Mouse (Mus musculus) adrenal gland, adult 18-20 months (tissue): ENCODE data around the gene Klk7. TPM values are rescaled to one million over a fixed set of nuclear protein-coding genes. Genes with fewer than 3 reads are reported as not detected.

Source experiments
- DNase-seq, 2 experiments: peaks; one replicate each; pipeline ENCODE4 v3.0.0; 2021 to 2022; ENCODE audit warnings: low spot score in 2 of 2
- total RNA-seq, 2 experiments: library from RNA; stranded (reverse); gene quantifications; 1 replicate in 1 of 2; 2 replicates in 1 of 2; pipeline ENCODE4 v1.2.3; 2021

The Klk7 gene
- total RNA-seq, 2 experiments from 2014 or later = not detected

DNA sequence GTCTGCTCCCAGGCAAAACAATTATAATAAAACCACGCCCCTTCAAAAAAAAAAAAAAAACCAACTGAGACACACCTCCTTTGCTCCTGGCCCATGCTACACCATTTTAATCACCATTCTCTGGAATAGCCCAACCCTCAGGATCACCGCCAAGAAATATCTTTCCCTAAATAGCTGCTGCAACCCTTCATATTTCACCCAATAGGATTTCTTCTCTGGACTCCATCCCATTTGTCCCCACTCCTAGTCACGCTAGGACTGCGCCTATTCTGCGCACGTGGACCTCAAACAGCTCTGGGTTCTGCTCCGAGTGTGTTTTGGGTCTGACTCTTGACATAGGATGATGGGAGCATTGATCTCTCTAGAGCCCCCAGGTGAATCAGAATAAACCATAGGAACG is 14.7 kb upstream of the Klk7 start:
- no peak for DNase-seq

DNA sequence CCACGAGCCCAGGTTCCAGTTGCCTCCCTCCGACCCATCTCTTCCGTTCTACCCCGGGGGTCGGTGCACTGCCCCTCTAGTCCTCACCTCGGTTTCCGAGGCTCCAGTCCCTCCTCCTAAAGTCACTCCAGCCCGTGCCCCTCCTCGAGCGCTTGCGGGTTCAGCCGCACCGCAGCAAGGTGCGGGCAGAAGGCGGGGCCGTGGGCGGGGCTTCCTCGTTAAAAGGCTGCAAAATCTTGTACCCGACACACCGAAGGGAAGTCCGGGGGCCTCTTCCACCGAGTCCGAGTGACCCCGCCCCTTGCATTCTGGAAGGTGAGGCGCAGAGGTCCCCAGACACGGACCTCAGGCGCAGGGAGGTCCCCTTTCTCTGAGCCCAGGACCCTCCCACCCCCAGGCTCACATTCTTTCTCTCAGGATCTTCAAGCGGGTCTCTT is 13.7 kb upstream of the Klk7 start, which contains the start of gene Klk8:
Gene Klk8 (plus strand): TSS at position 245 of the 437 bp plus-strand sequence.
- DNase-seq = no peak

DNA sequence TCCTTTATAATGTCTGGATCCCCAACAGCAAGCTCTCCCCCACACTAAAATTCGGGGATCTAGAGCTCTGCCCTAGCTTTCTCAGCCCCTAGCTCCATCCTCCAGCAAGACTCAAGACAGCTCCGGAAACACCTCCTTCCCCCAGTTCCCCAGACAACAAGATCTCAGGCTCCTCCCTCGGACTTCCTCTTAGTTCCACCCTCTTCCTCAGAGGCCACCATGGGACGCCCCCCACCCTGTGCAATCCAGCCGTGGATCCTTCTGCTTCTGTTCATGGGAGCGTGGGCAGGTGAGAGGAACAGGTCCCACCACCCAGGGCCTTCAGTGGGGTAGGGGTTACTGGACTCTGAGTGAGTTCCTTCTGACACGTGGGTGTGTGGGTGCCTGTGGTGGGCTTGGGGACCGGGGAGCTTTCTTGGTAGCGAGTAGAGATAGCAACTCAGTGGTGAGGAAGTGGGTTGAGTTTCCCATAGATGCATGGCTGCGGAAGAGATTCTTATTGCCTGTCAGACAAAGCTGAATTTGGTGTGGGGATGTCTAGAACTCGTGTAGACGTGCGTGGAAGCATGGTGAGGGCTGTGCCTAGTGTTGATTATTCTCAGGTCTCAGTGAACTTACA is 13.1 kb upstream of the Klk7 start:
- no peak for DNase-seq

DNA sequence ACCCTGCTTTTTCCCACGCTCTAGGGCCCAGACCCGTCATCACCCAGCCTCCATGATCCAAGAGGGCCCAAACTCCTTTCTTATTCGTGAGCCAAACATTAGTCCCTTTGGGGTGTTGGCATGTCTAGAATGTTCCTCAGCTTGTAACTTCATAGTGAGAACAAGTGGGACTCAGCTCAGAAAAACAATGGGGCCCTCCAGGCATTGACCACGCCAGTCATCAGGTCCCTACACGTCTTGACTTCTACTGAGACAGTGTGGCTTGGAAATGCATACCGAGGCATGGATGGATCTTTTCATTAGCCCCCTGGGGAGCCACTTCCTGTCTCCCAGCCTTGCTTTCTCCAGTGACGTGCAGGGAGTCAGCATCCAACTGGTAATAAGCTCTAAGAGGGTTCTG is 11.2 kb upstream of the Klk7 start:
- DNase-seq = no peak

DNA sequence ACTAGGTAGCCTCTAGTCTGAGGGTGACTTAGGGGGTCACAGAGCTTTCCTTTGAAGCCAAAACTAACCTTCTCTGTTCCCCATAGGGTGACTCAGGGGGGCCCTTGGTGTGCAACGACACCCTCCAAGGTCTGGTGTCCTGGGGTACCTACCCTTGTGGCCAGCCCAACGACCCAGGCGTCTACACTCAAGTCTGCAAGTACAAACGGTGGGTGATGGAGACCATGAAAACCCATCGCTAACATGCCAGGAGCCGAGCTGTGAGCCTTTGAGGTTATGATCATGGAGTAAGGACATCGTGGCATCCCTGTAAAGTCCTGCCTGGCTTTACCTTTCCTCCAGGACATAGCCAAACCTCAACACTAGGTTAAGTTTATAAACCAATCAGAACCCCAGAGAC is 4.1 kb downstream of the Klk7 start:
- no peak for DNase-seq

DNA sequence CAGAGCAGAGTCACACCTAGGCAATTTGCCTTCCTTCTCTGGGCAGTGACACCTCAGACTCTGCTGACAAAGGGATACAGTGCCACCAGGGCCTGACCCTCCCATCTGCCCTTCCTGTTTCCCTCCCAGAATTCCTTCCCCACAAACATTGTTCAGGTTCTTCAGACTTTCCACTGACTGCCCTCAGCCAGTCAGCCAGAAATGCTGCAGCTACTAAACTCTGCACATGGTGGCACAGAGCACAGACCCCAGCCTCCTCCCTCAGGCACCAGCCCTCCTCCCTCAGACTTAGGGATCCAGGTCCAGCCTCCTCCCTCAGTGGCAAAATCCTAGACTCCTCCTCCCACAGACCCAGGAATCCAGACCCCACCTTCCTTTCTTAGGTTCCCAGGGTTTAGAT is 5.7 kb downstream of the Klk7 start:
- no peak for DNase-seq

DNA sequence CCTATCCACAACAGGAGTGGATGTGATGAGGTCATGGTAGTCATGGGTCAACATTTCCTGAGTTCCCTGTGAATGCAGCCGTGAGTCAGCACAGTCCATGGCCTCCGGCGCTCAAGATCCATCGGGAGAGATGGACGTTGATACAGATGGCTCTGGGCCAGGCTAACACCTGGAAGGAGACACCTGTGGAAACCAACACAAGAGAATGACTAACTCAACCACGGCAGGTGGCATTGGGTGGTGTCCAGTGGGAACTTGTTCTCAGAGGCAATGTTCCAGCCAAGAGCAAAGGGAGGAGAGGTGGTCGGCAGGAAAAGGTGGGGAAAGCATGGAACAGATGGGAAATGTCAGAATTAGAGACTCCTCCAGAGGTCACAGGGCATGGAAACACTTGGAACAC is 10.5 kb downstream of the Klk7 start:
- DNase-seq = no peak

DNA sequence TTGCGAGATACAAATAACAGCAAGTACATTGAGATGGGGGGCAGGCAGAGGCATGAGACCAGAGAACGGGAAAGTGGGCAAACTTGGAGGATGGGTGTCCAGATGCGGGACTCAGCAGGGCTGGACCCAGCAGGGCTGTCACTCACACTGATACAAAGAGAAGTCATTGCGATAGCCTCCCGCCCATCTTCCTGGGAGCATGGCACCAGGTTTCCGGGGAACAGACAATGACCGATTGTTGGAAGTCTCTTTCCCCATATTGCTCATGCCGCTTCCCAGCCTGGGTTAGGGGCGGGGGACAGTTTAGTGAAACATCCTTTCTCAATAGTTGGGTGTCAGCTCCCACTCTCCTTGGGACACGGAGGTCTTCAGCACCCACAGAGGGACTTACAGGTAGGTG is 13.1 kb downstream of the Klk7 start, which contains the start of gene Klk6:
Gene Klk6 (plus strand): TSS at position 301 of the 400 bp plus-strand sequence.
- DNase-seq = no peak

DNA sequence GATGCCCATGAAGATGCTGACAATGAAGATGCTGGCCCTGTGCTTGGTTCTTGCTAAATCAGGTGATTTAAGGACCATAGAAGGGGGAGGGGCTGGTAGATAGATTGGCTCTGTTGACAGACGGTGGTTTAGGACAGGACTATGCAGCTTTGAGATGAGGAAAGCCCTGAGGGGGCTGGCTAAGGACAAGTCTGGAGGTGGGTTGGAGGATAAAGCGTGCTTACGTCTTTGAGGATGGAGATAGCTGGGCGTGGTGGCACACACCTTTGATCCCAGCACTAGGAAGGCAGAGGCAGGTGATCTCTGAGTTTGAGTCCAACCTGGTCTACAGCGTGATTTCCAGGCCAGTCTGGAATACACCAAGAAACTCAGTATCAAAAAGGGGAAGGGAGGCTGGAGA is 15.0 kb downstream of the Klk7 start:
- no peak for DNase-seq

DNA sequence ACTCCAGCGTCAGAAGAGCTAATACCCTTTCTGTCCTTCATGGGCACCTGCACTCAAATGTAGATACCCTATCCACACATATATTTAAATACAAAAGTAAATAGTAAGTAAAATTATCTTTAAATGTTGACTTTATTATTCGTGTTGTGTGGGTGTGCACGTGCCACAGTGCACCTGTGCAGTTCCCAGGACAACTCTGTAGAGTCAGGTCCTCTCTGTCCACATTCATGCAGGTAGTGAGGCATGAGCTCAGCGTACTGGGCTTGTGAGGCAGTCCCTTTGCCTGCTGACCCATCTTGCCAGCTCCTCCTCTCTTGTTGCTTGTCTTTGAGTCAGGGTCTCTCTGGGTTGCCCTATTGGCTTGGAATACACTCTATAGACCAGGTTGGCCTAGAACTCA is 16.6 kb downstream of the Klk7 start:
- DNase-seq = no peak

DNA sequence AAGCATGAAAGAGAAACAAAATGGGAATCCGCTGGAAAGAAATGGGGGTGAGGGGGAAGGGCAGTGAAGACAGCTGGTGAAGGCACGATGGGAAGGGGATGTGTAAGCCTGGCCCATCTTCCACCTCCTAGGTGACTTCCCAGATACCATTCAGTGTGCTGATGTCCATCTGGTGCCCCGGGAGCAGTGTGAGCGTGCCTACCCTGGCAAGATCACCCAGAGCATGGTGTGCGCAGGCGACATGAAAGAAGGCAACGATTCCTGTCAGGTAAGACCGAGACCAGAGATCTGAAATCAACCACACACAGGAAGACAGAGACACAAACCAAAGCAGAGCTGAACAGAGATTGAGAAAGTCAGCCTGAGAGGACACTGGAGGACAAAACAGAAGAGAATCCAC is 17.9 kb downstream of the Klk7 start:
- no peak for DNase-seq

DNA sequence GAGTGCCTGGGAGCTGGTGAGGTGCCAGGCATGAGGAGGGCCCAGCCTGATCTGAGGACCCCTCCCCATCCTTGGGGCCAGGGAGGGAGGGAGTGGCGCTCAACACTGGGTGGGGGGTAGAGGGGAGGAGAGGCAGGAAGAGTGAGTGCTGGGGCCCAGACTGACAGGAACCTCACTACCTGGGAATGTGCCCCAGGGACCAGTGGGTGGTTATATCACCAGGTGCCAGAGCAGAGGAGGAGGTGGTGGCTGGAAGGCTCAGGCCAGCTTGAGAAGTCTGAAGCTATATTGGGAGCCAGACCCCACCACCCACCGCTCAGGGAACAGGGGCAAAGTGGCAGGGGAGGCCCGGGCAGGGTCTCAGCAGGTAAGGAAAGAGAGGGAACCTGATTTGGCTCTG is 30.6 kb downstream of the Klk7 start, which contains the start of gene Klk5:
Gene Klk5 (plus strand): TSS at position 271 of the 400 bp plus-strand sequence.
- DNase-seq = no peak

DNA sequence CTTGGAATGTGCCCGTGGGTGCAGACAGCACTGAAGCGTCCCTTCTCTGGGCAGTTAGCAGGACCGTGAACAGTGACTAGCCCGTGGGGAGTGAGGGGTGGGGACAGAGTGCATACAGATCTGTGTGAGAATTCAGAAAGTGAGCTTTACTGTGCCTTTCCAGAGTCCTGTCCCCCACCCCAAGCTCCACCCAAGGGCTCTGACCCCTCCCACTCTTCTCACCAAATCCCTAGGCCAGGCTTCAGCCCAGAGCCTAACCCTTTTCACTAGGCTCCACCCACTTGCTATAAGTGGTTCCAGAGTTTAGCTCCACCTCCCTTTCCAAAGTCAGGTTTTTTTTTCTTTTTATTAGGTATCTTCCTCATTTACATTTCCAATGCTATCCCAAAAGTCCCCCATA is 32.7 kb downstream of the Klk7 start:
- DNase-seq = no peak

DNA sequence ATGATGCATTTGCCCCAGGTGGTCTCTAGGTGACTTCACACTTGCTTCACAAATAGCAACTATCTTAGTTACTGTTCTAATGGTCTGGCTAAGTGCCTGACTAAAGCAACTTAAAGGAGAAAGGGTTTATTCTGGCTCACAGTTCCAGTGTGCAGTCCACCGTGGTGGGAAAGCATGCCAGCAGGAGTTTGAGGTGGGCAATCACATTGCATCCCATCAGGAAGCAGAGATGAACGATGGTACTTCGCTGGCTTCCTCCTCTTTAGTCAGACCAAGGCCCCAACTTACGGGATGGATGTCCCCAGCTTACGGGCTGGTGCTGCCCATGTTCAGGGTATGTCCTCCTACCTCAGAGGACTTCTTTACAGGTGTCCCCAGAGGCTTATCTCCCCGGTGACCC is 40.5 kb downstream of the Klk7 start:
- DNase-seq = no peak

DNA sequence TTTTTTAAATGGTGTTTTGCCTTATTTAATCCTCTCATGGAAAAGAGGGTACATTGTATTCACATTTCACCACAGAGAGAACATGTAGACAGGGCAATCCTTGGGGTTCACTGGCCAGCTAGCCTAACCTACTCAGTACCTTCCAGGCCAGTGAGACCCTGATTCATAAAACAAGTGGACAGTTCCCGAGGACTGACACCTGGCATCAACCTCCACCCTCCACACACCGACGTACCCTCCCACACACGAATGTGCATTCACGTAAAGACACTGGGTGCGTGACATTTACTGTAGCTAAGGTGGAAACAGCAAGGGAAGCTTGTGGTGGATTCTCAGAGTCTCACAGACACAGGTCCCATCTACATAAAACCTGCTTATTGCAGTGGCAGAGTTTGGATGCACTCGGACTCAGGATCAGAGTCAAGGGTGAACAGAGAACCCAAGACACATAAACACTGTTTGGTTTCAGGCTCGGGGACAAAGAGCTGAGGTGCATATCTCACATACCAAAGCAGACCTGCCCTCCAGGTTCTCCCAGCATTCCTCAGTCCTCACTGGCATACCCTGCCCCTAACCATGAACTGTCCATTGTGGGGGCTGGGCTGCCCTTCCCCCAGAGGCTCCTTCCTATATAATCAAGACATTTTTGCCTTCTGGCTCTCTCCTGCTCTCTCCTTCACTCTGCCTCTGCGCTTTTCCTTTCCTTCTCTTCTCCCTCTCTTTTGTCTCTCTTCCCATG is 43.7 kb downstream of the Klk7 start:
- no peak for DNase-seq

DNA sequence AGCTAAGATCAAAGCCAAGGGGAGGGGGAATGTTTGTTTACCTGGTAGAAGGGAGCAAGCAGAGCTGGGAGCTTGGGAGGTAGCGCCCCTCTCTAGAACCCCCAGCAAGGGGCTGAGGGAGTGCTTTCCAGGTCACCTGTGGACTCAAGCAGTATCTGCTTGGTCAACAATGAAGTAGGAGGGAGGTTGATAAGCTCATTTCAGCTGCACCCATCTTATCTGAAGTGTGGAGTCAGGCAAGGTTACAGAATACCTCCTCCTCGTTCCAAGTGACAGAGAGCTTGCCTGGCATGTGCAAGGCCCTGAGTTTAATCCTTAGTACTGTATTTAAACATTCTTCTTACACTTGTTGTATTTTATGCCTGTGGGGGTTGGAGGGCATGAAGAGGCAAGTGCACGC is 44.6 kb downstream of the Klk7 start:
- DNase-seq = no peak

DNA sequence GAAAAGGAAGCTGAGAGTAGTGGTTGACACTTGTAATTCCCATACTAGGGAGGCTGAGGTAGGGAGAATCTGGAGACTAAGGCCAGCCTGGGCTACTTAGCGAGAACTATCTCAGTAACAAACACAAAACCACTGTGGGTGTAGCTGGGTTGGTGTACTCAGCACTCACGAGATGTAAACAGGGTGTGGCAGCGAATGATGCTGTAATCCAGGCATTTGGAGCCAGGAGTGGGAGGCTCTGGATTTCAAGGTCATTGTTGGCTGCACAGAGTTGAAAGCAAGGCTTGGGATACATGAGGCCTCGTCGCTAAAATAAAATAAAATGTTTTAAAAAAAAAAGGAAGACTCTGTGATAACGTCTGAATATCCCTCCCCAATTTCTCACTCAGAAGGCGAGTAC is 45.2 kb downstream of the Klk7 start:
- no peak for DNase-seq

DNA sequence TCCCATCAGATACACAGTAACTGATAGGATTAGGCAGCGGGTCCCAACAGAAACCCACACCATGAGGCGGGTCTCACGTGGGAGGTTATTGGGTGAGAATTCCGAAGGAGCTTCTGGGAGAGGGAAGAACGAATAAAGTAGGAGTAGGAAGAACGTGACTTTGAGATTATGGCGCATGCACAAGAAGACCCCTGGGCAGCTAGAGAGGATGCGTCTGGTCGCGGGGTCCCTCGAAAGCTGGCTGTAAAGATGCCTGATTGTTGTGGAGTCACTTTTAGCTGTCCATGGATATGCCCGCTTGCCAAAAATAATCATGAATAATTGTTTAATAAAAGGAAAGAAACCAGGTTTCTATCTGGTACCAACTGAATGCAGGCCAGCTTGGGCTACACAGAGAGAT is 46.4 kb downstream of the Klk7 start:
- DNase-seq = no peak

DNA sequence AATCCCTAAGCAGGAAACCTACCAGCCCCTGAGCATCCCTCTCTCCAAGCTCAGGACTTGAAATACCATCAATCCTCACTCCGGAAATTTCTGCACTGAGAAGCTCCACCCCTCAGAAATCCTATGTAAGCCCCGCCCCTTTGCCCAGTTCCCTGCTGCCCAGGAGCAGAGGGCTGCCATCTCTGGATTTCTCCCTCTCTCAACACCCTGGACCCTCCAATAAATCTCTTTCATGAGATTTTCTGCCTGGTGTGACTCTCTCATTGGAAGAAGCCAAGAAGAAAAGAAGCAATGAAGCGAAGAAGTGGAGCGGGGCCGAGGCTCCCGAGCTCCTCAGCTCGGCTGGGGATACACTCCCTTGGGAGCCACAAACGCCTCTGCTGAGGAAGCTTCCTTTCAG is 49.3 kb downstream of the Klk7 start:
- no peak for DNase-seq
